Mouse (Mus musculus): ENCODE measurements around the gene Adarb2. TPM values are rescaled to one million over a fixed set of nuclear protein-coding genes. Genes with fewer than 3 reads are reported as not detected.

Adarb2 gene
- total RNA-seq, 2 experiments from 2014 or later = 0.12 TPM; not detected in 1

DNA sequence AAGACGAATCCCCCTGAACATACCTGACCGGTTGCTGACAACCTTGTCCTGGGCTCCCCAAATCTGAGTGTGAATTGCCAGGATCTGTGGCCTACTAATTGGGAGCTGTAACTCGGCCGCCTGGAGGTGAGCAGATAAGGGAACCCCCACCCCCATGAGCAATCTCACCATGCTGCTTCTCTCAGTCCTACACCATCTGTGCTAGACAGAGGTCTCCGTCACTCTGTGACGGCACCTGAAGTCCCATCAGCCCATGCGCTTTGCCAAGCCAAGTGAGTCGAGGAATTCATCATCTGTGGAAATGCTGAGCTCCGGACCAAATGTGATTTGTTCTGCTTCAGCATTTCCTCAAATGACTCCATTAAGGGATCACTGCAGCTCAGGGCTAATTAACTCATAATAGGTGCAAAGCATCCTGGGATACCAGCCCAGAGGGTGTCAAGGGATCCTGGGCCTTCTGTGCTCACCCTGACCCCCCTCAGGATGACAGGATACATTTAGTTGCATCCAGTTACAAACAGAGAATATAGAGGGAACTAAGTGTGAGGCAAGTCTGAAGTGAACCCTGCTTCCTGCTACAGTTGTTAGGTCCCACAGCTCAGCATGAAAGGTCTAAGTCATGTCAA, 462.1 kb downstream of the Adarb2 start:
- DNase-seq (ENCODE audit: low spot score) = no peak

DNA sequence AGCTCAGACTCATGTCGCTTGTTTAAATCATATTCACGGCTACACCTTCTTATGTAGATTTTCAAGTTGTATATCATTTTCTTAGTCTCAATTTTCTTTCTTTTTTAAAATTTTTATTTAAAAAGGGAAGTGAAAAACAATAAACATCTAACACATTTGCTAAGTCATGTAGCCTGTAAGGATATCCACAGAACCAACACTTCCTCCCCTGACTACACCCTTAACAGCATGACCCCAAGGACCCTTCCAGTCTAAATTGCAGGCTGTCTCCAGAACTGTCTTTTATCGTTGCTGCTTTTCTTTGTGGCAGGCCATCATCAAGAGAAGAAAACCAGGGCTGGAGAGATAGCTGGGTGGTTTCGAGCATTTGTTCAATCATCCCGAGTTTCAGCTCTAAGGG, 474.5 kb downstream of the Adarb2 start:
- no peak for DNase-seq (ENCODE audit: low spot score)

GRCm38 (mm10) chr13:8680470-8681129, 477.9 kb downstream of the Adarb2 start:
- no peak for DNase-seq (ENCODE audit: low spot score)

DNA sequence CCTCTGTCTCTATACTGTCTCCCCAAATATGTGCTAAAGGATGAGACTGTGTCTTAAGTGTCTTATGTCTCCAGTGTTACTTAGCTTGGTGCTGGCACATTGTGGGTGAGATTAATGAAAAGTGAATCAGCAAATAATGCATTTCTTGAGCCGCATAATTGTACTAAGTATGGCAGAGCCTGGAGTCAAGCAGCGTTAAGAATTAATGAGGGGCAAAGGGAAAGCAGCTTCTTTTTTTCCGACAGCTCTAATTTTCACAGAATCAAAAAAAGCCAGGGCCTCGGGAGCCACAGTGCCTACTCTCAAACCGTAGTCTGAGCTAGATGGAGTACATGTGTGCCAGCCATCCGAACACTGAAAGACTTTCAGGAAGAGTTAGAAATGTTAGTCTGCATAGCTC, 488.8 kb downstream of the Adarb2 start:
- no peak for DNase-seq (ENCODE audit: low spot score)

DNA sequence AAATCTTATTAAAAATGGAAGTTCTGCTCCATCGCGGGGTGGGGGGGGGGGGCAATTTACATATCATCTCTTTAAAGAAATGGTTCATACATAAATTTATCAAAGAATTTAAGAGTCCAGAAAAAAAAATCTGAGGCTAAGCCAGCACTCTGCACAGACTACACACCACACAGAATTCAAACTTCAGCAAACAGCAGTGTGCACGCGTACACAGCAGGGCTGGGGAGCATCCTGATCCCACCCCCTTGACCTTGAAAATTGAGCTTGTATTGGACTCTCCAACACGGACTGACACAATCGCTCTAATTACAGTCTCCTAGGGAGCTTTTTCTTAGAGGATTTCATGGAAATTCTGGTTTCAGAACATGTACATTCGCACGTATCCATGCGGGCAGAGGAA, 490.1 kb downstream of the Adarb2 start:
- no peak for DNase-seq (ENCODE audit: low spot score)

DNA sequence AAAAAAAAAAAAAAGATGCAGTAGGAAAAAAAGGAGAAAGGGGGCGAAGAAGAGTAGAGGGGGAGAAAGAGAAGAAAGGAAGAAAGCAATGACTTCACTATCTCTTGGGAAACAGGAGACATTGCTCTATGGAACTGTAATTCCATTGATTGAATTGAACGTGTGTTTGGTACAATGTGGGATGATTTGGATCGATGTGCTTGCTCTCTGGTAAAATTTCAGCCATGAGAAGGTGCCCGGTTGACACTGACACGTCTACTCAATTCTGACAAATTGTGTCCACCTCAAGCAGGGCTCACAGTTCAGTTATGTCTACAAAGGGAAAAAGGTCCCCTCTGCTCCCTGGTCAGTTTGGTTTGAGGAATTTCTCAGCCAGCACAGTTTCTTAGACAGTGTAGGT, 495.8 kb downstream of the Adarb2 start:
- DNase-seq (ENCODE audit: low spot score) = no peak

- no peak for DNase-seq (ENCODE audit: low spot score)
These were observed 497.2 kb downstream of the Adarb2 start for GRCm38 (mm10) chr13:8699831-8700230.

DNA sequence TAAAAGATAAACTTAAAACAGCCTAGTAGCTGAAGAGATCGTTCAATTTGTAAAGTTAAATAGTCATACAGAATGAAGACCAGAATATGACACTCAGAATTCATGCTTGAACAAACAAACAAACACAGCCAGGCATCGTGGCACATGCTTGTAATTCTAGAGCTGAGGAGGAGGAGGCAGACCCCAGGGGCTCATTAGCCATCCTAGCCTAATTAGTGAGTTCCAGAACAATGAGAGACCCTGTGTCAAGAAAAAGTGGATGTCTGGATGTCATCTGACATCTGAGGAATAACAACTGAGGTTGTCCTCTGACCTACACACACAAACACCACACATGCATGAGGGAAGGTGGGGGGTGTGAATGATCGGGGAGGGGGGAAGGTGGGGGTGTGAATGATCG, 498.3 kb downstream of the Adarb2 start:
- no peak for DNase-seq (ENCODE audit: low spot score)

GRCm38 (mm10) chr13:8705296-8705695, 502.6 kb downstream of the Adarb2 start:
- no peak for DNase-seq (ENCODE audit: low spot score)

DNA sequence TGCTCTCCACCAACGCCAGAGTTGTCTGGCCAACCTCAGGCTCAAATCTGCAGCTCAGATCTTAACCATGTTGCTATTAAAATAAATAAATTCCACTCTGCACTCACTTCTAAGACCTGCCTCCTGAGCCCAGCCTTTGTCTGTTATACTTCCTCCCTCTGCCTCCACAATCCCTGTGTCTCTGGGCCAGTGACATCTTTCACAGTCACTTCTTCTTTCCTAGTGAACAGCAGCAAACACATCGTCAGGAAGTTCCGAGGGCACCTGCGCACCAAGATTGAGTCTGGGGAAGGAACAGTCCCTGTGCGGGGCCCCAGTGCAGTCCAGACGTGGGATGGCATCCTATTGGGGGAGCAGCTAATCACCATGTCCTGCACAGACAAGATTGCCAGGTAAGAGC, 510.7 kb downstream of the Adarb2 start:
- no peak for DNase-seq (ENCODE audit: low spot score)

DNA sequence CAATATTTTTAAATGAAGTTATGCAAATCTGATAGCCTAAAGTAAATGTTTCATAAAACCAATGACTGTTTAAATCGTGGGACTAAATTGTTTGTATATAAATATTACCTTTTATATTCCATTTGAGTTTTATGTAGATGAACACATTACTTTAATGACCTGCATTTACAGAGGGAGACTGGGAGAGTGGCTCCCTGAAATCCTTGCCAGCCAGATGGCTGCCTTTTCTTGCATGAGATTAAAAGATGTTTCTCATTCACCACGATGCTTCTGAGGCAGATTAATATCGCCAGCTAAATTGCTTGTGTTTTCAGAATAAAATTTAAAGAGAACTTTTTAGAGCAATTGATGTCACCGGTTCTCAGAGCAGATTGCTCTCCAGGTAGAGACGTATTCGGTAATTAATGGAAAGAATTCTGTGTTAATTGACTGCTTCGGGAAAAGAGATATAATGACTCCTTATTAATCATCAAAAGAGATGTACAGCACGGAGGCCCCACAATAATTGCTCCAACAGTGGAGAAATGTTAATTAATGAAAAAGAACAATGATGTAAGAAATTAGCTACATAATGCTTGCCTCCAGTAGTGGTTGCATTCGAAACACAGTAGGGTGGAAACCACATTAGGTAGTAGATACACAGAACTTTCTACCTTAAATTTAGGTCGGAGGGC, 527.4 kb downstream of the Adarb2 start:
- no peak for DNase-seq (ENCODE audit: low spot score)

DNA sequence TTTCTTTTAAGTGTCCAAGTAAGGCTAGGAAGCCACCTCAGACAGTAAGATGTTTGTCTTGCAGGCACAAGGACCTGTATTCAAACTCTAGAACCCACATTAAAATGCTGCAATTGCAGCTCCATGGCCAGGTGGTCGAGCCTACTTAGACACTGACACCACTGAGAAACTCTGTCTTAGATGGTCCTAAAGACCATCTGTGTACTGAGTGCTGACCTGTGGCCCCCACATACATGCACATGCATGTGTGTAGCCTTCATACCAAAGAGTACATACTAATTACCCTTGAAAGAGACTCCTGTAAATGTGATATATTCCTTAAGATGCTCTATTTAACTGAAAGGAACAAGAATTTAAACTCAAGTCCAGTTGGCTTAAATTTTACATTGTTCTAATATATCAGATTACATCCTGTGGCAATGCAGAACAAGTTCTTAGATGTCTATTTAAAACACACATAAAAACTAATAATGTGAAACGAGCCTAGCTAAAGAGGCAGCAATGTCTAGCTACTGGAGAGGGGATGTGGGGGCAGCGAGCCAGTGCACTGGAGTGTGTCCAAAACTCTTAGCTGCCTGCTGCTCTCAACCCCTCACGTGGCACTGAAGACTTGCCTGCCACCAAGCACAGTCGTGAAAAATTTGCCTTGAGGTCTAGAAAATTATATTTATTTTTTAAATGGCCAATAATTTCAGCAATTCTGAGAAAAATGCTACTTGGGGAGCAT, 534.6 kb downstream of the Adarb2 start:
- no peak for DNase-seq (ENCODE audit: low spot score)

DNA sequence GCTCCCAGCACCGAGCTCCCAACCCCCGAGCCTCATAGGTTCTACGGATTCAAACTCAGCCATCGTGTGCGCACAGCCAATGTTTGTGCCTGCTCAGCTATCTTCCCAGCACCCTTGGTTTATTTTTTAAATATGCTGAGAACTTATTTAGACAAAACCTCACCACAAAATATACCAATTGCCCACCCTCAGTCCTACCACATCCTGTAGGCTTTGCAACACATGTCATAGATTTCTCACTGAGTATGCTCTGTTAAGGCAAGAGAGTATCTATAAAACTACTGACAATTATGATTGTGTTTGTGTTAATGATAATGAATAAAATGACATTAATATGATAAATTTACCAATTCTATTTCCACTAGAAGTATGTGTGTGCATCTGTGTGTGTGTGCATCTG, 540.1 kb downstream of the Adarb2 start:
- no peak for DNase-seq (ENCODE audit: low spot score)

DNA sequence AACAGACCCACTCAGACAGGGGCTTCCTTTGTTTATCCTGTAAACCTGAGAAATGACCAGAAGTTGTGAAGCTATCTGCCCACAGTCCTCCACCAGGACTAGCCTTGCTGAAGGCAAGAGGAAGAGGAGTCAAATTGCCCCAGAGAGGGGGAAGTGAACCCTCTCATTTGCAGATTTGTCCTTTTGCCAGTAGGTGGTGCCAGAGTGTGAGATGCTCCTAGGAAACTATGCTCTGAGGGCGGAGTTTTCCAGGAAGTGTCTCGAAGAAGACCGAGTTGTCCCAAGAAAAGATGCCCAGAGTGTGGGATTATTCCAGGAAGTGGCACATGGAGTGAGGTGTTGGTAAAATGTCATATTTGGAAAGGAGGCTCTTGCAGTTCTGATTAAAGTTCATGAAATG, 541.9 kb downstream of the Adarb2 start:
- peak; percentile 16 for DNase-seq (ENCODE audit: low spot score)

GRCm38 (mm10) chr13:8745596-8745995, 542.9 kb downstream of the Adarb2 start:
- no peak for DNase-seq (ENCODE audit: low spot score)

DNA sequence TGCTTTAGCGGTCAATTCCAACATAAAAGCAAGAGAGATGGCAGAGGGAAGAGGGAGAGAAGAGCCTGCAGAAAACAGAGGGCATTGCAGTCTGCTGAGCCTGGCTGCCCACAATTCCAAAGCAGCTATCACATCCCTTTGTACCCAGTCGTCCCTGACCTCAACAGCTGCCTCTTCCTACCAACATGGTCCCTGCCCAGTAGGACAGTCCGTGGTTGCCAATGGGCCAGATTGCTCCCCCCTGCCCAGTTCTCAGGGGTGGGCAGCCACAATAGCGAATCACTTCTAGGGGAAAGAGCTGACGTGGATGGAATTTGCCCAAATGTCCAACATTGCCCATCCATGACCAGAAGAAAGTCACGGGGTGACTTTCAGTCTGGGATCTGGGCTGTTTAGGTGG, 546.8 kb downstream of the Adarb2 start:
- no peak for DNase-seq (ENCODE audit: low spot score)

DNA sequence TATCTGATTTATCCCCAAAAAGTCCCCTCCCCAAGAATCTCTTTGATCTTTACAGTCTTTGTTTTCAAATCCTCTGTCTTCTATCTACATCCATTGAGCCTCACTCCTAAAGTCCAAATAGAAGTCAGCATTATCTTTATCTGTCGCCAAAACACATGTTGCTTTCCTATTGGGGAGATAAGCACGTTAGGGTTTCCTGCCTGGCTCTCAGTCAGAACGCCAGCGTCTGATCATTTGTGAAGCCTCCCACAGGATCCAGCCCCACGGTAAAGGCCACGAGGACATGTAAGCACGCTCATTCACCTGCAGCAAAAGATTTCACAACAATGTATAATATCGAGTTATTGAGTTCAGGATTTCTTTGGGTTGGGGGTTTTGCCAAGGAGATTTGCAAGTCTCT, 558.3 kb downstream of the Adarb2 start:
- DNase-seq (ENCODE audit: low spot score) = no peak

- no peak for DNase-seq (ENCODE audit: low spot score)
These were observed 567.1 kb downstream of the Adarb2 start for GRCm38 (mm10) chr13:8769654-8770227.

DNA sequence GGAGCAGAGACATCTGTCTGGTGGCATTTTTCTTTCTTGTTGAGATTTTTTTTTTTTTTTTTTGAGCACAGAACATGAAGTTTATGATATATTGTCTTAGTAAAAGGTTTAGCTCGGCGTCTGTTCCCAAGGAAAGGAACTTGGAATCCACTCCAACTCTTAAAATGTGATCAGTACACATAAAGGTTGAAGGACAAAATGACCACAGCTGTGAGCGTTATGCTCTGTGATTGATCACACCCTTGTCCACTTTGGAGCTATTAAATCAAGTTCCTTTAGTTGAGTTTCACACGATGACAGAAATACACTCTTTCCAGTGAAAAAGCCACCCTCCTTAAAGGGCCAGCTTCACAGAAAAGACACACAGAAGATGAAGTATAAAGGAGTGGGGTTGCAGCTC, 568.0 kb downstream of the Adarb2 start:
- no peak for DNase-seq (ENCODE audit: low spot score)

GRCm38 (mm10) chr13:8780441-8780840, 577.8 kb downstream of the Adarb2 start:
- DNase-seq (ENCODE audit: low spot score) = peak; percentile 32

DNA sequence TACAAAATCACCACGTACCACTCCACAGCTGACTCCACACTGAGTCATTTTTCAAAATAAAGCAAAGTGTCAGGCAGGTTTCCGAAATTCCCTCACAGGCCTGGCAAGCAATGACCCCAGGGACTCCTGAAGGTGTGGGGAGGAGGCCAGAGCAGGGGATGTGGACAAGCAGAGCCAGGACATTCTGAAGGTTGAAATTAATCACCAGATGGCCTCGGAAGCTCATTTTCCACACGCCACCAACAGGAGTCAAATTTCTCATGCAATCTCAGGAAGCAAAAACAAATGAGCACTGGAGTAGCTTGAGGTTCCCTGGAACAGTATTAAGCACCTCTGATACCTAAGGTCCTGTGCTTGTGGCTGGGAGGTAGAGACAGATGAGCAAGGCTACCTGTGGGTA, 580.0 kb downstream of the Adarb2 start:
- no peak for DNase-seq (ENCODE audit: low spot score)
